Mouse (Mus musculus) myocyte (in vitro differentiated cells): Measurements from ENCODE around the gene Gpcpd1.

Experiments used
- CEBPB ChIP-seq: IDR thresholded peaks from 2 replicates; pipeline ENCODE4 v1.6.1; 2011; ENCODE audit warnings: mild to moderate bottlenecking, moderate library complexity; ENCODE audit not compliant: poor library complexity, insufficient read depth, severe bottlenecking
- E2F4 ChIP-seq: IDR thresholded peaks from one replicate; pipeline ENCODE4 v1.6.1; 2011; ENCODE audit warnings: mild to moderate bottlenecking, control low read depth, moderate library complexity; ENCODE audit not compliant: insufficient read depth
- MAX ChIP-seq: IDR thresholded peaks from one replicate; pipeline ENCODE4 v1.6.1; 2011; ENCODE audit warnings: low read depth, mild to moderate bottlenecking, control low read depth
- MYOD1 ChIP-seq, 3 experiments: IDR thresholded peaks; one replicate each; pipeline ENCODE4 v1.6.1; 2011; ENCODE audit warnings: control low read depth in 2 of 3, low read depth in 2 of 3, mild to moderate bottlenecking in 2 of 3, moderate library complexity in 1 of 3; ENCODE audit not compliant: insufficient read length in 2 of 3, control insufficient read depth in 1 of 3
- MYOG ChIP-seq, 3 experiments: IDR thresholded peaks; one replicate each; pipeline ENCODE4 v1.6.1; 2011; ENCODE audit warnings: control low read depth in 2 of 3, low read depth in 2 of 3, mild to moderate bottlenecking in 2 of 3; ENCODE audit not compliant: insufficient read length in 2 of 3, control insufficient read depth in 1 of 3, insufficient read depth in 1 of 3
- POLR2A ChIP-seq: IDR thresholded peaks from one replicate; pipeline ENCODE4 v1.6.1; 2011; ENCODE audit warnings: low read depth, mild to moderate bottlenecking, control low read depth, moderate library complexity; ENCODE audit not compliant: insufficient read length
- POLR2AphosphoS2 ChIP-seq: IDR thresholded peaks from one replicate; pipeline ENCODE4 v1.6.1; 2011; ENCODE audit warnings: low read depth, control low read depth; ENCODE audit not compliant: insufficient read length
- REST ChIP-seq: IDR thresholded peaks from one replicate; pipeline ENCODE4 v1.6.1; 2011; ENCODE audit warnings: mild to moderate bottlenecking, control low read depth, moderate library complexity; ENCODE audit not compliant: insufficient read depth, insufficient read length
- SRF ChIP-seq: IDR thresholded peaks from one replicate; pipeline ENCODE4 v1.6.1; 2011; ENCODE audit warnings: low read depth; ENCODE audit not compliant: control insufficient read depth, insufficient read length
- TCF12 ChIP-seq: IDR thresholded peaks from one replicate; pipeline ENCODE4 v1.6.1; 2011; ENCODE audit warnings: mild to moderate bottlenecking, control low read depth; ENCODE audit not compliant: poor library complexity, insufficient read depth, severe bottlenecking
- TCF3 ChIP-seq: IDR thresholded peaks from one replicate; pipeline ENCODE4 v1.6.1; 2011; ENCODE audit warnings: low read depth, control low read depth; ENCODE audit not compliant: insufficient read length
- USF1 ChIP-seq: IDR thresholded peaks from one replicate; pipeline ENCODE4 v1.6.1; 2011; ENCODE audit warnings: low read depth, mild to moderate bottlenecking, control low read depth, moderate library complexity

DNA sequence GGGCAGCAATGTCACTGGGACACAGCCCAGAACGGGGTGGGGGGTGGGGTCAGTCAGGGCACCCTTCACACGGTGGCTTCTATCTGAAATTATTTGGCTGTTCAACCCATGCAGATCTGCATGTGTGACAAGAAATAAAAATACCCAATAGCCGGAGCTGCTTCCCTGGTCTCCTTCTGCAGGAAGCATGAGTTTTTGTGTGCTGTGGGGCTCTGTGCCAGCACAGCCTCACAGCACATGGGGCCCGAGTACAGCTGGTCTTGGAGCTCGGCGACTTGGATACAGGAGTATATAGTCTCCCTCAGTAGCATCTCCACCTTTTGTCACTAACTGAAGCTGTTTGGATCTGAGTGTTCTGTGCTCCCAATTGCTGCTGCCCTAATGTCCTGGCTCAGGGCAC is 73.2 kb downstream of the Gpcpd1 start:
- TF ChIP-seq POLR2A (no peak), SRF (no peak), USF1 (no peak), POLR2AphosphoS2 (no peak), E2F4 (no peak), MYOG (IDR thresholded peaks at IDR 0.05; ENCODE audit: control insufficient read depth in 1 of 3, insufficient read depth in 1 of 3, insufficient read length in 2 of 3, low read depth in 2 of 3) (no peak), TCF3 (no peak), TCF12 (no peak), MAX (no peak), CEBPB (no peak), REST (no peak), MYOD1 (IDR thresholded peaks at IDR 0.05; ENCODE audit: control insufficient read depth in 1 of 3, insufficient read length in 2 of 3, low read depth in 2 of 3) (no peak)
